Mouse (Mus musculus): ENCODE results near the gene Slitrk3. TPM values are rescaled to one million over a fixed set of nuclear protein-coding genes. Genes with fewer than 3 reads are reported as not detected.
A peak's percentile ranks its signal among the peaks of the same experiment; 100 is the strongest.
"Not testable (repeated sequence)": the region's sequence is repeated elsewhere in the genome, so short reads cannot be mapped to it uniquely, and the experiment has no call there.

Gene Slitrk3
- 15.2 and 16.9 TPM in 2 replicates for polyA plus RNA-seq (2015; fragmentation: Nextera tagmentation; extraction: Ambion mirVana)

- Histone ChIP-seq H3K4me2 (peak within 1 kb of the TSS; percentile 69), H3K27ac (peak within 1 kb of the TSS; percentile 88), H3K4me1 (replicated peaks) (peaks cover 21% of the 10 kb centered on the region), H3K9ac (peak within 1 kb of the TSS; percentile 87), H3K27me3 (peaks cover 8% of the 10 kb centered on the region; the same call in 1 of the 2 replicates), H3K36me3 (no peaks in the 10 kb centered on the region), H3K9me3 (no peaks in the 10 kb centered on the region), H3K4me3 (peak within 1 kb of the TSS; percentile 64)
- WGBS, result under 1% methylated on average over 44 of the region's 44 CpGs
- peak; percentile 70 for ATAC-seq (ENCODE audit: low FRiP score)
These were observed at the start of gene Slitrk3 for GRCm38 (mm10) chr3:73057197-73057811. Slitrk3 (minus strand) TSS chr3:73057803.

- not testable (repeated sequence) for H3K27me3 ChIP-seq; H3K4me1 ChIP-seq (replicated peaks); H3K4me3 ChIP-seq; ATAC-seq (ENCODE audit: low FRiP score); H3K27ac ChIP-seq; H3K9ac ChIP-seq; H3K4me2 ChIP-seq; H3K9me3 ChIP-seq; H3K36me3 ChIP-seq
- WGBS, result 94% methylated on average over 2 of the region's 2 CpGs
These were observed 36.8 kb upstream of the Slitrk3 start for GRCm38 (mm10) chr3:73094445-73094844.

GRCm38 (mm10) chr3:73084620-73085019, 27.0 kb upstream of the Slitrk3 start:
- no peak for ATAC-seq (ENCODE audit: low FRiP score)
- WGBS, result 70% methylated on average over 5 of the region's 5 CpGs
- no peak overlapping the region for H3K4me3 ChIP-seq

GRCm38 (mm10) chr3:73065823-73066755, 8.5 kb upstream of the Slitrk3 start:
- H3K4me3 ChIP-seq, result peak overlapping the region; percentile 39
- no peaks in the 10 kb centered on the region for H3K36me3 ChIP-seq
- H3K27ac ChIP-seq, result peak overlapping the region; percentile 62; the same call in 1 of the 2 replicates
- ATAC-seq (ENCODE audit: low FRiP score), result peak; percentile 92
- WGBS, result 8% methylated on average over 20 of the region's 20 CpGs
- peak overlapping the region; percentile 49 for H3K4me2 ChIP-seq
- H3K27me3 ChIP-seq, result no peaks in the 10 kb centered on the region
- H3K9ac ChIP-seq, result peak overlapping the region; percentile 61
- H3K9me3 ChIP-seq, result no peaks in the 10 kb centered on the region
- H3K4me1 ChIP-seq (replicated peaks), result 0 out of 2 replicates have a peak, but pooled peaks cover 3% of the 10 kb centered on the region

More at GRCm38 (mm10) chr3:73084620-73085019, 27.0 kb upstream of the Slitrk3 start:
- H3K36me3 ChIP-seq, result no peaks in the 10 kb centered on the region
- no peaks in the 10 kb centered on the region for H3K27me3 ChIP-seq
- no peak overlapping the region for H3K27ac ChIP-seq
- no peaks in the 10 kb centered on the region for H3K9me3 ChIP-seq
- H3K4me1 ChIP-seq (replicated peaks), result no peaks in the 10 kb centered on the region
- no peak overlapping the region for H3K9ac ChIP-seq
- H3K4me2 ChIP-seq, result no peak overlapping the region

GRCm38 (mm10) chr3:73058190-73058589, 587 bp upstream of the Slitrk3 start:
- Histone ChIP-seq H3K27ac (no peak overlapping the region), H3K9ac (peak overlapping the region; percentile 60), H3K4me3 (peak overlapping the region; percentile 64), H3K36me3 (no peaks in the 10 kb centered on the region), H3K9me3 (no peaks in the 10 kb centered on the region), H3K4me1 (replicated peaks) (peaks cover 21% of the 10 kb centered on the region), H3K27me3 (peaks cover 8% of the 10 kb centered on the region; the same call in 1 of the 2 replicates), H3K4me2 (peak overlapping the region; percentile 69)
- no peak for ATAC-seq (ENCODE audit: low FRiP score)
- 20% methylated on average over 4 of the region's 4 CpGs for WGBS

GRCm38 (mm10) chr3:73056492-73057196, 959 bp downstream of the Slitrk3 start:
- H3K4me1 ChIP-seq (replicated peaks), result peaks cover 21% of the 10 kb centered on the region
- under 1% methylated on average over 32 of the region's 32 CpGs for WGBS
- H3K27ac ChIP-seq, result peak overlapping the region; percentile 88
- H3K4me3 ChIP-seq, result peak overlapping the region; percentile 64
- H3K4me2 ChIP-seq, result peak overlapping the region; percentile 69
- no peaks in the 10 kb centered on the region for H3K36me3 ChIP-seq
- peaks cover 8% of the 10 kb centered on the region; the same call in 1 of the 2 replicates for H3K27me3 ChIP-seq
- peak overlapping the region; percentile 87 for H3K9ac ChIP-seq
- ATAC-seq (ENCODE audit: low FRiP score), result peak; percentile 52
- no peaks in the 10 kb centered on the region for H3K9me3 ChIP-seq

GRCm38 (mm10) chr3:73056044-73056438, 1.6 kb downstream of the Slitrk3 start:
- H3K4me3 ChIP-seq, result peak overlapping the region; percentile 64
- peaks cover 8% of the 10 kb centered on the region; the same call in 1 of the 2 replicates for H3K27me3 ChIP-seq
- no peak for ATAC-seq (ENCODE audit: low FRiP score)
- WGBS, result 24% methylated on average over 5 of the region's 5 CpGs
- no peak overlapping the region; the same call in 1 of the 2 replicates for H3K9ac ChIP-seq
- peaks cover 21% of the 10 kb centered on the region for H3K4me1 ChIP-seq (replicated peaks)
- H3K9me3 ChIP-seq, result no peaks in the 10 kb centered on the region
- H3K4me2 ChIP-seq, result peak overlapping the region; percentile 69
- no peak overlapping the region; the same call in 1 of the 2 replicates for H3K27ac ChIP-seq
- H3K36me3 ChIP-seq, result no peaks in the 10 kb centered on the region

GRCm38 (mm10) chr3:73055399-73056043, 2.1 kb downstream of the Slitrk3 start:
- WGBS, result 23% methylated on average over 7 of the region's 7 CpGs
- Histone ChIP-seq H3K27ac (peak overlapping the region; percentile 76), H3K4me3 (peak overlapping the region; percentile 64), H3K9me3 (no peaks in the 10 kb centered on the region), H3K9ac (peak overlapping the region; percentile 66), H3K36me3 (peaks cover 4% of the 10 kb centered on the region), H3K27me3 (peaks cover 8% of the 10 kb centered on the region; the same call in 1 of the 2 replicates), H3K4me1 (replicated peaks) (peaks cover 21% of the 10 kb centered on the region), H3K4me2 (peak overlapping the region; percentile 69)
- ATAC-seq (ENCODE audit: low FRiP score), result no peak

GRCm38 (mm10) chr3:73053451-73053931, 4.1 kb downstream of the Slitrk3 start:
- under 1% methylated on average over 26 of the region's 26 CpGs for WGBS

GRCm38 (mm10) chr3:73046248-73046647, 11.4 kb downstream of the Slitrk3 start:
- H3K4me2 ChIP-seq, result no peak overlapping the region
- peaks cover 34% of the 10 kb centered on the region for H3K36me3 ChIP-seq

More at GRCm38 (mm10) chr3:73053451-73053931, 4.1 kb downstream of the Slitrk3 start:
- H3K4me3 ChIP-seq, result peak overlapping the region; percentile 55
- H3K9me3 ChIP-seq, result no peaks in the 10 kb centered on the region
- peak overlapping the region; percentile 61 for H3K4me2 ChIP-seq
- ATAC-seq (ENCODE audit: low FRiP score), result peak; percentile 77
- H3K9ac ChIP-seq, result peak overlapping the region; percentile 79
- peaks cover 24% of the 10 kb centered on the region for H3K36me3 ChIP-seq
- H3K27me3 ChIP-seq, result peaks cover 8% of the 10 kb centered on the region; the same call in 1 of the 2 replicates
- H3K27ac ChIP-seq, result peak overlapping the region; percentile 88
- H3K4me1 ChIP-seq (replicated peaks), result peaks cover 20% of the 10 kb centered on the region

GRCm38 (mm10) chr3:73042256-73042655, 15.3 kb downstream of the Slitrk3 start:
- ATAC-seq (ENCODE audit: low FRiP score), result no peak
- H3K9ac ChIP-seq, result no peak overlapping the region
- no peak overlapping the region for H3K4me2 ChIP-seq
- H3K4me1 ChIP-seq (replicated peaks), result no peaks in the 10 kb centered on the region
- no peaks in the 10 kb centered on the region for H3K36me3 ChIP-seq
- H3K27ac ChIP-seq, result no peak overlapping the region
- H3K27me3 ChIP-seq, result no peaks in the 10 kb centered on the region
- no peak overlapping the region for H3K4me3 ChIP-seq
- H3K9me3 ChIP-seq, result no peaks in the 10 kb centered on the region

More at GRCm38 (mm10) chr3:73046248-73046647, 11.4 kb downstream of the Slitrk3 start:
- peak; percentile 79 for ATAC-seq (ENCODE audit: low FRiP score)
- Histone ChIP-seq H3K27ac (no peak overlapping the region), H3K4me1 (replicated peaks) (no peaks in the 10 kb centered on the region; the same call in 1 of the 2 replicates), H3K27me3 (no peaks in the 10 kb centered on the region), H3K9ac (no peak overlapping the region), H3K9me3 (no peaks in the 10 kb centered on the region), H3K4me3 (no peak overlapping the region)
- WGBS, result 2% methylated on average over 3 of the region's 3 CpGs
